Mouse (Mus musculus) liver, embryonic 11.5 days (tissue): ENCODE measurements at regions not wholly inside any gene's neighbourhood (a gene's known extent, or its start where the extent isn't known, plus 50 kb on each side); places are given as distances from the start of the nearest gene placed in this dataset.

Experiments
- ATAC-seq: fragments of 200-750 bp; cut with Nextera tagmentation; replicated peaks from 2 replicates; pipeline ENCODE4 v1.8.0; 2017; ENCODE audit warnings: moderate number of reproducible peaks, mild to moderate bottlenecking, moderate TSS enrichment, moderate library complexity; ENCODE audit not compliant: low FRiP score
- DNase-seq: peaks from one replicate; pipeline ENCODE4 v3.0.0-alpha.2; 2017; ENCODE audit warnings: low spot score
- H3K27ac ChIP-seq: fragments of 300-500 bp; sonication (generic); 2 replicates; pipeline ENCODE4 v1.5.1; 2014; ENCODE audit warnings: mild to moderate bottlenecking, low read depth, low read length, control low read depth
- H3K27me3 ChIP-seq: fragments of 300-500 bp; sonication (generic); replicated peaks from 2 replicates; pipeline ENCODE4 v1.6.1; 2014; ENCODE audit warnings: low read length, mixed read lengths; ENCODE audit not compliant: control insufficient read depth, insufficient read depth
- H3K36me3 ChIP-seq: fragments of 300-500 bp; sonication (generic); 2 replicates; pipeline ENCODE4 v1.6.1; 2014; ENCODE audit warnings: mild to moderate bottlenecking, low read length, moderate library complexity, mixed read lengths; ENCODE audit not compliant: control insufficient read depth, insufficient read depth
- H3K4me1 ChIP-seq: fragments of 300-500 bp; sonication (generic); replicated peaks from 2 replicates; pipeline ENCODE4 v1.6.1; 2014; ENCODE audit warnings: low read length, mixed read lengths; ENCODE audit not compliant: control insufficient read depth, insufficient read depth
- H3K4me2 ChIP-seq: fragments of 300-500 bp; sonication (generic); 2 replicates; pipeline ENCODE4 v1.6.1; 2014; ENCODE audit warnings: mild to moderate bottlenecking, control low read depth, moderate library complexity
- H3K4me3 ChIP-seq: fragments of 300-500 bp; sonication (generic); 2 replicates; pipeline ENCODE4 v1.5.1; 2014; ENCODE audit warnings: low read depth, low read length, control low read depth
- H3K9ac ChIP-seq: fragments of 300-500 bp; sonication (generic); 2 replicates; pipeline ENCODE4 v1.6.1; 2014; ENCODE audit warnings: low read depth, low read length, control low read depth
- H3K9me3 ChIP-seq: fragments of 300-500 bp; sonication (generic); 2 replicates; pipeline ENCODE4 v1.6.1; 2016; ENCODE audit warnings: low read length, inconsistent platforms, mixed read lengths; ENCODE audit not compliant: control insufficient read depth
- WGBS: fragments of 180-500 bp; shearing (Covaris S2); extraction: QIAGEN DNeasy Blood & Tissue Kit; methylation state at CpG from one replicate; pipeline ENCODE4 v1.1.7; 2014; 5-methylcytosine and 5-hydroxymethylcytosine counted together

DNA sequence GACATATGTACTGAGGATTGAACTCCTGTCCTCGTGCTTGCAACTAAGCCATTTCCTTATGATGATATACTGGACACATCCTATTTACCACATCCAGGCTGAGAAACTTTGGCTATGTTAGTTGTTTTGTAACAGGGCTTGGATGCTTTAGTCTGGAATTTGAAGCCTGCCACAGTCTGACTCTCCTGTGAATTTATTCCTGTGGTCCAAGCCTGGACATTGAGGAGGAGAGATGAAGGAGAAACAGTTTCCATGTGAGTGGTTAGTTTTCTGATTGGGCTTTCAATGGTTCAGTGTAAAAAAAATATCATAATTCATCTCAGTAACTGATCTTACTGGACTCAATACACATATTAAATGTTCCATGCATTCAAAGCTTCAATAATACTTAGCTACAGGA lies 422.6 kb downstream of the Etnk1 start:
- Histone ChIP-seq H3K9me3 (no peaks in the 10 kb centered on the region), H3K36me3 (no peaks in the 10 kb centered on the region), H3K9ac (no peak overlapping the region), H3K4me1 (no peaks in the 10 kb centered on the region), H3K4me2 (no peak overlapping the region), H3K27me3 (no peaks in the 10 kb centered on the region), H3K27ac (no peak overlapping the region), H3K4me3 (no peak overlapping the region)
- no peak for DNase-seq
- 73% methylated on average over 1 of the region's 1 CpGs for WGBS
- ATAC-seq: no peak

GRCm38 (mm10) chr6:143590231-143590630 lies 423.2 kb downstream of the Etnk1 start:
- H3K27ac ChIP-seq: no peak overlapping the region
- H3K36me3 ChIP-seq: no peaks in the 10 kb centered on the region
- H3K27me3 ChIP-seq: no peaks in the 10 kb centered on the region
- no peak overlapping the region for H3K9ac ChIP-seq
- H3K4me1 ChIP-seq: no peaks in the 10 kb centered on the region
- DNase-seq: no peak
- WGBS: 66% methylated on average over 4 of the region's 4 CpGs
- H3K4me2 ChIP-seq: no peak overlapping the region
- ATAC-seq: no peak
- H3K4me3 ChIP-seq: no peak overlapping the region
- H3K9me3 ChIP-seq: no peaks in the 10 kb centered on the region

GRCm38 (mm10) chr6:143592490-143592889 lies 425.5 kb downstream of the Etnk1 start:
- no peaks in the 10 kb centered on the region for H3K4me1 ChIP-seq
- 74% methylated on average over 3 of the region's 3 CpGs for WGBS
- no peak overlapping the region for H3K9ac ChIP-seq
- H3K9me3 ChIP-seq: no peaks in the 10 kb centered on the region
- H3K4me2 ChIP-seq: no peak overlapping the region
- H3K4me3 ChIP-seq: no peak overlapping the region
- no peaks in the 10 kb centered on the region for H3K27me3 ChIP-seq
- no peak for ATAC-seq
- no peak overlapping the region for H3K27ac ChIP-seq
- DNase-seq: no peak
- H3K36me3 ChIP-seq: no peaks in the 10 kb centered on the region

GRCm38 (mm10) chr6:143595486-143595885 lies 428.5 kb downstream of the Etnk1 start:
- Histone ChIP-seq H3K4me2 (no peak overlapping the region), H3K9me3 (no peaks in the 10 kb centered on the region), H3K4me3 (no peak overlapping the region), H3K36me3 (no peaks in the 10 kb centered on the region), H3K9ac (no peak overlapping the region), H3K27ac (no peak overlapping the region), H3K27me3 (no peaks in the 10 kb centered on the region), H3K4me1 (no peaks in the 10 kb centered on the region)
- DNase-seq (no peak), ATAC-seq (no peak)
- 56% methylated on average over 2 of the region's 2 CpGs for WGBS

DNA sequence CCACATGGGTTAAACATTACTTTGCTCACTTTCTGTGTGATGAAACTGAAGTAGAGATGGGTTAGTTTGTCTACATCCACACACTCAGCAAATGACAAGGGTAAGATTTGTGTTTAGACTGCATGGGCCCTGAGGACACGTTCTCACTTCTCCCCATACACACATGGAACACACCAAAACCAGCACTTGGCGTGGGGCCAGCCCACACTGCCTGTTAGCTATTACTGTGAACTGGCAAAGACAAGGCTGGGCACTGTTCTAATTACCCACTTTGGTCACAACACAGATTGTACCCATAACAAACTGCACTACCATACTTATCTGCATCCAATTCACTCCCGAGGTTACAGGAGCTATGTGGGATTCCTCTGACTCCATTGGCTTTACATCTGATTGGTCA lies 430.4 kb downstream of the Etnk1 start:
- 87% methylated on average over 3 of the region's 3 CpGs for WGBS

DNA sequence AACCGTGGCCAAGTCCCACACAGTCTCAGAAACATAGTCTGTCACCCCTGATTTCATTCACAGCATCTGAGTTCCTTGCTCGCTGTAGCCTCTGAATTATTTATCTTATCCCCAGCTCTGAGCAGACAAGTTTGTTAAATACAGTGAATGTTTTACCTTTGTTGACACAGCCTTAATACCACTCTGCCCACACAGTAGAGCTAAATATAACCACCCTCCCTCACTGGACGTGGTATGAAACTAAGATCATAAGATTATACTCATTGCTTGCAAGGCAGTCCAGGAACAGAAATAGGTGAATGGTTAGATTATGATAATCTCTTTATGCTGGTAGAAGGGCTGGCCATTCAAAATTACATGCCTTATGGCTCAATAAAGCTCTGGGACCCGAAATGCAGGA lies 431.9 kb downstream of the Etnk1 start:
- Histone ChIP-seq H3K4me3 (no peak overlapping the region), H3K9ac (no peak overlapping the region), H3K4me1 (no peaks in the 10 kb centered on the region), H3K4me2 (no peak overlapping the region), H3K9me3 (no peaks in the 10 kb centered on the region), H3K36me3 (no peaks in the 10 kb centered on the region), H3K27ac (no peak overlapping the region), H3K27me3 (no peaks in the 10 kb centered on the region)
- ATAC-seq (no peak), DNase-seq (no peak)
- 56% methylated on average over 4 of the region's 4 CpGs for WGBS

More for the DNA sequence above, 430.4 kb downstream of the Etnk1 start:
- Histone ChIP-seq H3K9ac (no peak overlapping the region), H3K4me2 (no peak overlapping the region), H3K4me1 (no peaks in the 10 kb centered on the region), H3K27ac (no peak overlapping the region), H3K4me3 (no peak overlapping the region), H3K36me3 (no peaks in the 10 kb centered on the region), H3K27me3 (no peaks in the 10 kb centered on the region), H3K9me3 (no peaks in the 10 kb centered on the region)
- DNase-seq: no peak
- no peak for ATAC-seq

- WGBS: 74% methylated on average over 1 of the region's 1 CpGs
- Histone ChIP-seq H3K4me3 (no peak overlapping the region), H3K9ac (no peak overlapping the region), H3K4me1 (no peaks in the 10 kb centered on the region), H3K4me2 (no peak overlapping the region), H3K36me3 (no peaks in the 10 kb centered on the region), H3K9me3 (no peaks in the 10 kb centered on the region), H3K27me3 (no peaks in the 10 kb centered on the region), H3K27ac (no peak overlapping the region)
- DNase-seq (no peak), ATAC-seq (no peak)
These were observed 442.1 kb downstream of the Etnk1 start for GRCm38 (mm10) chr6:143609100-143609499.

- H3K9me3 ChIP-seq: no peaks in the 10 kb centered on the region
- no peaks in the 10 kb centered on the region for H3K4me1 ChIP-seq
- no peak overlapping the region for H3K9ac ChIP-seq
- ATAC-seq: no peak
- no peak overlapping the region for H3K4me2 ChIP-seq
- H3K27me3 ChIP-seq: no peaks in the 10 kb centered on the region
- no peak for DNase-seq
- 75% methylated on average over 10 of the region's 10 CpGs for WGBS
- no peak overlapping the region for H3K4me3 ChIP-seq
- H3K36me3 ChIP-seq: no peaks in the 10 kb centered on the region
- no peak overlapping the region for H3K27ac ChIP-seq
These were observed 445.9 kb downstream of the Etnk1 start for GRCm38 (mm10) chr6:143612966-143613365.

- Histone ChIP-seq H3K9me3 (no peaks in the 10 kb centered on the region), H3K4me1 (no peaks in the 10 kb centered on the region), H3K27me3 (no peaks in the 10 kb centered on the region), H3K4me2 (no peak overlapping the region), H3K27ac (no peak overlapping the region), H3K9ac (no peak overlapping the region), H3K36me3 (no peaks in the 10 kb centered on the region), H3K4me3 (no peak overlapping the region)
- ATAC-seq (no peak), DNase-seq (no peak)
- WGBS: 80% methylated on average over 11 of the region's 11 CpGs
These were observed 447.5 kb downstream of the Etnk1 start for GRCm38 (mm10) chr6:143614431-143614987.
